Mouse (Mus musculus) forebrain, embryonic 10.5 days (tissue): ENCODE results near the gene Pithd1. TPM values are rescaled to one million over a fixed set of nuclear protein-coding genes. Genes with fewer than 3 reads are reported as not detected.
A peak's percentile ranks its signal among the peaks of the same experiment; 100 is the strongest.

Experiments
- DNase-seq: peaks from one replicate; pipeline ENCODE4 v3.0.0-alpha.2; 2017; ENCODE audit warnings: low spot score; ENCODE audit errors: extremely low spot score
- H3K27ac ChIP-seq: fragments of 300-500 bp; sonication (generic); 2 replicates; pipeline ENCODE4 v1.5.1; 2016; ENCODE audit warnings: mild to moderate bottlenecking
- H3K27me3 ChIP-seq: fragments of 300-500 bp; sonication (generic); 2 replicates; pipeline ENCODE4 v1.6.1; 2016; ENCODE audit warnings: mild to moderate bottlenecking; ENCODE audit not compliant: poor library complexity, severe bottlenecking
- H3K36me3 ChIP-seq: fragments of 300-500 bp; sonication (generic); replicated peaks from 2 replicates; pipeline ENCODE4 v1.6.1; 2016; ENCODE audit warnings: mild to moderate bottlenecking, moderate library complexity
- H3K4me1 ChIP-seq: fragments of 300-500 bp; sonication (generic); 2 replicates; pipeline ENCODE4 v1.6.1; 2016
- H3K4me3 ChIP-seq: fragments of 300-500 bp; sonication (generic); 2 replicates; pipeline ENCODE4 v1.5.1; 2016; ENCODE audit warnings: mild to moderate bottlenecking, moderate library complexity
- H3K9me3 ChIP-seq: fragments of 300-500 bp; sonication (generic); 2 replicates; pipeline ENCODE4 v1.6.1; 2016; ENCODE audit warnings: mild to moderate bottlenecking, moderate library complexity
- WGBS: fragments of 180-500 bp; shearing (Covaris S2); methylation state at CpG from one replicate; pipeline ENCODE4 v1.1.7; 2016; 5-methylcytosine and 5-hydroxymethylcytosine counted together
- polyA plus RNA-seq: library from polyadenylated mRNA; unstranded; fragments of >200 nt; fragmentation: Nextera tagmentation; extraction: Ambion mirVana; gene quantifications from 2 replicates; pipeline ENCODE4 v1.2.1, GENCODE M21; 2016

Pithd1 gene
- 73.6 and 75.8 TPM in 2 replicates for polyA plus RNA-seq

- peak; percentile 89 for DNase-seq
- Histone ChIP-seq H3K36me3 (peaks cover 34% of the 10 kb centered on the region), H3K27ac (peak within 1 kb of the TSS; percentile 94), H3K4me1 (peaks cover 30% of the 10 kb centered on the region), H3K4me3 (peak within 1 kb of the TSS; percentile 99), H3K27me3 (no peaks in the 10 kb centered on the region), H3K9me3 (no peaks in the 10 kb centered on the region)
- WGBS: under 1% methylated on average over 80 of the region's 81 CpGs
These were observed at the start of gene Pithd1 for GRCm38 (mm10) chr4:135986943-135987710. Pithd1 (minus strand) TSS chr4:135987264.

GRCm38 (mm10) chr4:136035078-136035477, 48.0 kb upstream of the Pithd1 start:
- H3K36me3 ChIP-seq: no peaks in the 10 kb centered on the region
- H3K27ac ChIP-seq: no peak overlapping the region
- DNase-seq: no peak
- H3K4me1 ChIP-seq: peaks cover 24% of the 10 kb centered on the region
- no peak overlapping the region for H3K4me3 ChIP-seq
- no peaks in the 10 kb centered on the region for H3K27me3 ChIP-seq
- WGBS: 81% methylated on average over 4 of the region's 4 CpGs
- H3K9me3 ChIP-seq: peaks cover 3% of the 10 kb centered on the region; the same call in 1 of the 2 replicates

- peaks cover 3% of the 10 kb centered on the region; the same call in 1 of the 2 replicates for H3K9me3 ChIP-seq
- no peak for DNase-seq
- peaks cover 35% of the 10 kb centered on the region for H3K4me1 ChIP-seq
- H3K4me3 ChIP-seq: no peak overlapping the region
- no peak overlapping the region for H3K27ac ChIP-seq
- H3K27me3 ChIP-seq: no peaks in the 10 kb centered on the region
- no peaks in the 10 kb centered on the region for H3K36me3 ChIP-seq
- WGBS: 94% methylated on average over 1 of the region's 1 CpGs
These were observed 46.2 kb upstream of the Pithd1 start for GRCm38 (mm10) chr4:136033231-136033630.

GRCm38 (mm10) chr4:136030968-136031909, 44.2 kb upstream of the Pithd1 start:
- WGBS: 6% methylated on average over 8 of the region's 8 CpGs
- Histone ChIP-seq H3K4me3 (peak overlapping the region; percentile 27), H3K36me3 (no peaks in the 10 kb centered on the region), H3K9me3 (peaks cover 3% of the 10 kb centered on the region; the same call in 1 of the 2 replicates), H3K27ac (peak overlapping the region; percentile 76), H3K4me1 (peaks cover 41% of the 10 kb centered on the region), H3K27me3 (no peaks in the 10 kb centered on the region)
- peak; percentile 53 for DNase-seq

- Histone ChIP-seq H3K4me3 (no peak overlapping the region), H3K27me3 (no peaks in the 10 kb centered on the region), H3K36me3 (no peaks in the 10 kb centered on the region), H3K27ac (peak overlapping the region; percentile 53), H3K4me1 (peaks cover 41% of the 10 kb centered on the region), H3K9me3 (no peaks in the 10 kb centered on the region; the same call in 1 of the 2 replicates)
- DNase-seq: no peak
- WGBS: 89% methylated on average over 5 of the region's 5 CpGs
These were observed 41.6 kb upstream of the Pithd1 start for GRCm38 (mm10) chr4:136028689-136029088.

- Histone ChIP-seq H3K27ac (peak overlapping the region; percentile 53), H3K27me3 (no peaks in the 10 kb centered on the region), H3K4me1 (peaks cover 41% of the 10 kb centered on the region), H3K36me3 (no peaks in the 10 kb centered on the region), H3K9me3 (no peaks in the 10 kb centered on the region), H3K4me3 (no peak overlapping the region)
- no peak for DNase-seq
- 93% methylated on average over 19 of the region's 19 CpGs for WGBS
These were observed 41.1 kb upstream of the Pithd1 start for GRCm38 (mm10) chr4:136028132-136028564.

GRCm38 (mm10) chr4:136027416-136028131, 40.5 kb upstream of the Pithd1 start:
- Histone ChIP-seq H3K36me3 (no peaks in the 10 kb centered on the region), H3K4me3 (no peak overlapping the region), H3K27me3 (no peaks in the 10 kb centered on the region), H3K9me3 (no peaks in the 10 kb centered on the region), H3K27ac (peak overlapping the region; percentile 53), H3K4me1 (peaks cover 41% of the 10 kb centered on the region)
- WGBS: 81% methylated on average over 8 of the region's 8 CpGs
- DNase-seq: no peak

GRCm38 (mm10) chr4:136025350-136025749, 38.3 kb upstream of the Pithd1 start:
- DNase-seq: no peak
- Histone ChIP-seq H3K4me1 (peaks cover 30% of the 10 kb centered on the region), H3K36me3 (no peaks in the 10 kb centered on the region), H3K4me3 (no peak overlapping the region), H3K27me3 (no peaks in the 10 kb centered on the region), H3K27ac (no peak overlapping the region), H3K9me3 (no peaks in the 10 kb centered on the region)
- WGBS: 81% methylated on average over 1 of the region's 1 CpGs

GRCm38 (mm10) chr4:136022924-136023323, 35.9 kb upstream of the Pithd1 start:
- Histone ChIP-seq H3K36me3 (peaks cover 7% of the 10 kb centered on the region), H3K27me3 (no peaks in the 10 kb centered on the region), H3K27ac (no peak overlapping the region), H3K9me3 (no peaks in the 10 kb centered on the region), H3K4me3 (no peak overlapping the region), H3K4me1 (peaks cover 26% of the 10 kb centered on the region)
- no peak for DNase-seq
- WGBS: 96% methylated on average over 9 of the region's 9 CpGs

GRCm38 (mm10) chr4:136021549-136022047, 34.5 kb upstream of the Pithd1 start, which contains the start of gene Eloa:
Eloa (minus strand) TSS chr4:136021763.
- H3K27me3 ChIP-seq: no peaks in the 10 kb centered on the region
- peak within 1 kb of the TSS; percentile 91 for H3K27ac ChIP-seq
- DNase-seq: peak; percentile 100
- H3K4me3 ChIP-seq: peak within 1 kb of the TSS; percentile 100
- peaks cover 14% of the 10 kb centered on the region for H3K36me3 ChIP-seq
- no peaks in the 10 kb centered on the region for H3K9me3 ChIP-seq
- H3K4me1 ChIP-seq: peaks cover 23% of the 10 kb centered on the region
- under 1% methylated on average over 48 of the region's 48 CpGs for WGBS

GRCm38 (mm10) chr4:136020743-136021548, 33.9 kb upstream of the Pithd1 start:
- H3K27me3 ChIP-seq: no peaks in the 10 kb centered on the region
- DNase-seq: no peak

More at GRCm38 (mm10) chr4:136020743-136021548, 33.9 kb upstream of the Pithd1 start:
- Histone ChIP-seq H3K27ac (peak overlapping the region; percentile 91), H3K4me3 (peak overlapping the region; percentile 100), H3K36me3 (peaks cover 15% of the 10 kb centered on the region), H3K9me3 (no peaks in the 10 kb centered on the region), H3K4me1 (peaks cover 23% of the 10 kb centered on the region)
- 1% methylated on average over 62 of the region's 62 CpGs for WGBS
